Mouse (Mus musculus) inflammation-experienced regulatory T-cells, adult 6 months (primary cell): Measurements from ENCODE around the gene Lypd1. TPM values are rescaled to one million over a fixed set of nuclear protein-coding genes. Genes with fewer than 3 reads are reported as not detected.

Experiments used
- polyA plus RNA-seq, 3 experiments: library from polyadenylated mRNA; unstranded; fragments of 100-300 nt; shearing (Covaris generic); gene quantifications; one replicate each; pipeline ENCODE4 v1.2.1; 2017

Lypd1 gene
- polyA plus RNA-seq, 3 experiments from 2014 or later = not detected

Other genes with a start within 250 kb of the Lypd1 start
- not detected for gene Gpr39, start 236.1 kb downstream of the Lypd1 start, polyA plus RNA-seq